ENCODE assay signal across 23 mouse cellular contexts in genomic region chr1:45608316-45608715, GRCm38 (mm10).
"Had no signal": no experiment of that assay in that cellular context is flagged by ENCODE, and none has a peak within 500 bp of the region (broad histone marks: within the 10 kb centered on the region; RNA-seq: fewer than 3 reads in every experiment).

No protein-coding gene starts in this region.

- H3K36me3 ChIP-seq: limb, embryonic 12.5 days; limb, embryonic 15.5 days; midbrain, embryonic 15.5 days; neural tube, embryonic 12.5 days; neural tube, embryonic 15.5 days had no signal

- H3K9ac ChIP-seq: limb, embryonic 12.5 days; limb, embryonic 15.5 days; liver, embryonic 14.5 days; liver, postnatal 0 days; lung, embryonic 14.5 days; midbrain, embryonic 15.5 days; neural tube, embryonic 12.5 days; neural tube, embryonic 15.5 days had no signal

- H3K9me3 ChIP-seq: limb, embryonic 15.5 days; midbrain, embryonic 15.5 days; neural tube, embryonic 12.5 days; neural tube, embryonic 15.5 days had no signal

- DNase-seq: kidney, adult 9 months; kidney, postnatal 14 days; kidney, postnatal 4 days; left cerebral cortex, postnatal 4 days; liver, postnatal 0 days; lung, embryonic 14.5 days; lung, postnatal 10 days; lung, postnatal 4 days; right cerebral cortex, adult 18-20 months; right cerebral cortex, postnatal 14 days; right cerebral cortex, postnatal 4 days; thymus, adult 2 months; thymus, postnatal 14 days; thymus, postnatal 4 days had no signal

- ATAC-seq: liver, postnatal 0 days; midbrain, embryonic 15.5 days had no signal

- H3K4me1 ChIP-seq: limb, embryonic 12.5 days; limb, embryonic 15.5 days; midbrain, embryonic 15.5 days; neural tube, embryonic 12.5 days; neural tube, embryonic 15.5 days had no signal

- H3K27ac ChIP-seq: limb, embryonic 12.5 days; limb, embryonic 15.5 days; liver, embryonic 14.5 days; midbrain, embryonic 15.5 days; neural tube, embryonic 12.5 days; neural tube, embryonic 15.5 days; stomach, postnatal 0 days had no signal

- H3K4me3 ChIP-seq: limb, embryonic 12.5 days; limb, embryonic 15.5 days; midbrain, embryonic 15.5 days; neural tube, embryonic 12.5 days; neural tube, embryonic 15.5 days had no signal

- H3K4me2 ChIP-seq: limb, embryonic 12.5 days; limb, embryonic 15.5 days; liver, embryonic 11.5 days; lung, embryonic 14.5 days; midbrain, embryonic 11.5 days; midbrain, embryonic 15.5 days; neural tube, embryonic 12.5 days; neural tube, embryonic 15.5 days had no signal

- H3K27me3 ChIP-seq: limb, embryonic 12.5 days; limb, embryonic 15.5 days; midbrain, embryonic 15.5 days; neural tube, embryonic 12.5 days; neural tube, embryonic 15.5 days had no signal
